Mouse (Mus musculus) liver, adult 2 months (tissue): ENCODE results near the gene Zfp324.

ENCODE experiments used
- CTCF ChIP-seq: fragments of 200-500 bp; IDR thresholded peaks from 2 replicates; pipeline ENCODE4 v1.5.1; 2011; ENCODE audit warnings: low read depth, low read length, control low read depth
- POLR2A ChIP-seq: fragments of 200-500 bp; IDR thresholded peaks from 2 replicates; pipeline ENCODE4 v1.6.1; 2011; ENCODE audit warnings: low read length, control low read depth; ENCODE audit not compliant: insufficient read depth; ENCODE audit errors: extremely low read depth

DNA sequence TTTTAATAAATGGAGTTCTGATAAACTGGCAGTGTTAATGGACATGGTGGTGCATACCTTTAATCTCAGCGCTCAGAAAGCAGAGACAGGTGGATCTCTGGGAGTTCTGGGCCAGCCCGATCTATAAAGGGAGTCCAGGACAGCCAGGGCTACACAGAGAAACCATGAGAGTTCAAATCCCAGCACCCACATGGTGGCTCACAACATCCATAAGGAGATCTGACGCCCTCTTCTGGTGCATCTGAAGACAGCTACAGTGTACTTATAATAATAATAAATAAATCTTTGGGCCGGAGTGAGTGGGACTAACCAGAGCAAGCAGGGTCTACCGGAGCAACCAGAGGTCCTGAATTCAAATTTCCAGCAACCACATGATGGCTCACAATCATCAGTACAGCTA is 37.7 kb downstream of the Zfp324 start:
- TF ChIP-seq POLR2A (no peak), CTCF (no peak)
